Mouse (Mus musculus): ENCODE results near the gene Minos1. TPM values are rescaled to one million over a fixed set of nuclear protein-coding genes. Genes with fewer than 3 reads are reported as not detected.
A peak's percentile ranks its signal among the peaks of the same experiment; 100 is the strongest.

Minos1 gene
- total RNA-seq, 2 experiments from 2014 or later, result 588 to 656 TPM

GRCm38 (mm10) chr4:139058029-139058428 lies 72.9 kb downstream of the Minos1 start:
- no peak for DNase-seq

- DNase-seq, result no peak
Observed at GRCm38 (mm10) chr4:139057291-139057690, 73.6 kb downstream of the Minos1 start.

- no peak for DNase-seq
Observed at GRCm38 (mm10) chr4:139055744-139056143, 75.2 kb downstream of the Minos1 start.

GRCm38 (mm10) chr4:139055336-139055735 lies 75.6 kb downstream of the Minos1 start:
- DNase-seq, result peak; percentile 66

- peak; percentile 55 for DNase-seq
Observed at GRCm38 (mm10) chr4:139054300-139054923, 76.5 kb downstream of the Minos1 start.

- no peak for DNase-seq
Observed at GRCm38 (mm10) chr4:139053391-139053790, 77.5 kb downstream of the Minos1 start.

DNA sequence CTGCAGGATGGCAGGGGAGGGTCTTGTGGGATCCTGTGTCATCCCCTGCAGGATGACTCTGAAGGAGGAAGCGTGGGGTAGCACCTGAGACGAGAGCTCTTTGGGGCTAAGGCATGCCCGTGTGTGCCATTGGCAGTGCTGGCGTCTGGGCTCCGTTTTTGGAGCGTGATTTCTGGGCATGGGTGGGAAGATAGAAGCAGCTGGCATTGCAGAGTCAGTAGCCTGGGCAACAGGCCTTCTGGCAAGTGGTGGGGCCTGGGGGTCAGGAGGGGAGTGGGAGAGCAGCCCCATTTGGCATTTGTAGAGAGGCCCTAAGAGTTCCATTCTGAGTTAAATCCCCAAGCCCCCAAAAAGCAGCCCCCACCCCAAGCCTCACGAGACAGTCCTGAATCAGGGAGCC lies 78.1 kb downstream of the Minos1 start:
- no peak for DNase-seq

Other genes with a start within 250 kb of the Minos1 start
- 1 to 10 TPM; 7.5 to 9.3 TPM for gene Otud3, start 217.2 kb downstream of the Minos1 start, total RNA-seq (2021)
- gene Rnf186, start 164.0 kb downstream of the Minos1 start, total RNA-seq (2021), result not detected
- 10 to 100 TPM; 11.7 to 14.2 TPM for gene Tmco4, start 158.2 kb downstream of the Minos1 start, total RNA-seq (2021)
- not detected for gene Htr6, start 55.5 kb downstream of the Minos1 start, total RNA-seq (2021)
- gene Nbl1, start 38.1 kb downstream of the Minos1 start, total RNA-seq (2021), result 10 to 100 TPM; 19.6 to 20.8 TPM
- gene Capzb, start 61.8 kb upstream of the Minos1 start, total RNA-seq (2021), result 100 to 1,000 TPM; 423 to 429 TPM
- 1 to 10 TPM; 3.9 TPM for gene Pqlc2, start 179.6 kb upstream of the Minos1 start, total RNA-seq (2021)
- gene Akr7a5, start 179.6 kb upstream of the Minos1 start, total RNA-seq (2021), result 10 to 100 TPM; 28.4 to 32.9 TPM
- 10 to 100 TPM; 46.5 to 47.7 TPM for gene Mrto4, start 221.5 kb upstream of the Minos1 start, total RNA-seq (2021)
- gene Emc1, start 221.5 kb upstream of the Minos1 start, total RNA-seq (2021), result 10 to 100 TPM; 46.8 to 50.1 TPM
- gene Ubr4, start 221.5 kb upstream of the Minos1 start, total RNA-seq (2021), result 100 to 1,000 TPM; 124 to 126 TPM